13 mouse cellular contexts compared by ENCODE assay signal in the genomic region with DNA sequence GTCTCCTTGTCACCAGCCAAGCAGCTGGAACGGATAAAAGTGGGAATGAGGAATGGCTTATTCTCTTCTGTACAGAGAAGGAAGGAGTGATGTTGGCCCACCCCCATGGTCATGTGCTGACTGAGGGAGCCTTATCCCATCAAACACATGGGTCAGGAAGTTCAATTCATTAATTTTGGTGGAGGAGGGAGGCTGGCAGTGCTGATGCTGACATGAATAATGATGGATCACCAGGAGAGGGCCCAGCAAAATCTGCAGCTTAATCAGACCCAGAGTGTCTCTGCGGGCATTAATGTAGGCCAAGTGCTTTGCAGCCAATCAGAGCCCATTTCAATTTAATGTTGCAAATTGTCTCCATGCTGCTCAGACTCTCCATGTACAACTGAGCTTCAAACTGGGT.
A peak's percentile ranks its signal among the peaks of the same experiment; 100 is the strongest.
DNase-seq lines count a peak whose midpoint lies in the region; ATAC-seq and TF ChIP-seq lines count a peak whose summit lies in the region.
"Had no signal": no experiment of that assay in that cellular context is flagged by ENCODE, and none has a peak within 500 bp of the region (broad histone marks: within the 10 kb centered on the region; RNA-seq: fewer than 3 reads in every experiment).

No protein-coding gene starts in this region.

- H3K4me1 ChIP-seq in kidney, embryonic 14.5 days (ENCODE audit: control insufficient read depth, insufficient read depth, low read length), result no peaks in the 10 kb centered on the region
- no peaks in the 10 kb centered on the region for H3K4me1 ChIP-seq in kidney, adult 2 months (ENCODE audit: control insufficient read depth, insufficient read depth, low read length)
- no peaks in the 10 kb centered on the region for H3K4me1 ChIP-seq in forebrain, embryonic 15.5 days
- H3K4me1 ChIP-seq in limb, embryonic 10.5 days, result peaks cover 31% of the 10 kb centered on the region
- peaks cover 7% of the 10 kb centered on the region; the same call in 1 of the 2 replicates for H3K4me1 ChIP-seq in neural tube, embryonic 13.5 days (replicated peaks)
- H3K4me1 ChIP-seq: heart, embryonic 15.5 days had no signal

- TF ChIP-seq POLR2A in kidney, adult 2 months (IDR thresholded peaks at IDR 0.05; ENCODE audit: low read depth, low read length), result no peak

- no peak for TF ChIP-seq CTCF in kidney, adult 2 months (conservative IDR thresholded peaks at IDR 0.05; ENCODE audit: insufficient read depth, insufficient read length, low read depth, low read length)

- no peak overlapping the region for H3K4me2 ChIP-seq in kidney, embryonic 14.5 days (replicated peaks; ENCODE audit: low read depth, low read length)
- H3K4me2 ChIP-seq in forebrain, embryonic 15.5 days (replicated peaks), result no peak overlapping the region
- no peak overlapping the region for H3K4me2 ChIP-seq in neural tube, embryonic 13.5 days
- H3K4me2 ChIP-seq: heart, embryonic 15.5 days had no signal

- no peaks in the 10 kb centered on the region for H3K27me3 ChIP-seq in kidney, embryonic 14.5 days (ENCODE audit: control insufficient read depth, insufficient read depth, low read length)
- H3K27me3 ChIP-seq in kidney, adult 2 months (replicated peaks; ENCODE audit: control insufficient read depth, insufficient read depth, low read length), result no peaks in the 10 kb centered on the region
- no peaks in the 10 kb centered on the region for H3K27me3 ChIP-seq in forebrain, embryonic 15.5 days
- no peaks in the 10 kb centered on the region for H3K27me3 ChIP-seq in limb, embryonic 10.5 days (ENCODE audit: low read depth, poor library complexity, severe bottlenecking)
- H3K27me3 ChIP-seq in neural tube, embryonic 13.5 days, result no peaks in the 10 kb centered on the region
- H3K27me3 ChIP-seq: heart, embryonic 15.5 days had no signal

- no peaks in the 10 kb centered on the region for H3K36me3 ChIP-seq in kidney, embryonic 14.5 days (ENCODE audit: control insufficient read depth, insufficient read depth, low read length)
- H3K36me3 ChIP-seq in kidney, adult 2 months (ENCODE audit: control insufficient read depth, insufficient read depth, low read length), result no peaks in the 10 kb centered on the region
- no peaks in the 10 kb centered on the region for H3K36me3 ChIP-seq in forebrain, embryonic 15.5 days
- H3K36me3 ChIP-seq in limb, embryonic 10.5 days, result no peaks in the 10 kb centered on the region
- no peaks in the 10 kb centered on the region for H3K36me3 ChIP-seq in neural tube, embryonic 13.5 days
- H3K36me3 ChIP-seq: heart, embryonic 15.5 days had no signal

- no peak overlapping the region for H3K27ac ChIP-seq in kidney, embryonic 14.5 days (ENCODE audit: low read depth, low read length)
- H3K27ac ChIP-seq in kidney, adult 2 months (ENCODE audit: insufficient read depth, low read depth, low read length), result no peak overlapping the region
- H3K27ac ChIP-seq in forebrain, embryonic 15.5 days (replicated peaks), result no peak overlapping the region
- no peak overlapping the region for H3K27ac ChIP-seq in limb, embryonic 10.5 days
- H3K27ac ChIP-seq in neural tube, embryonic 13.5 days (replicated peaks), result no peak overlapping the region
- H3K27ac ChIP-seq: heart, embryonic 15.5 days had no signal

- H3K9ac ChIP-seq in kidney, embryonic 14.5 days (ENCODE audit: low read depth, low read length), result no peak overlapping the region
- no peak overlapping the region for H3K9ac ChIP-seq in forebrain, embryonic 15.5 days (replicated peaks)
- no peak overlapping the region for H3K9ac ChIP-seq in neural tube, embryonic 13.5 days
- H3K9ac ChIP-seq: heart, embryonic 15.5 days had no signal

- H3K9me3 ChIP-seq in kidney, embryonic 14.5 days (ENCODE audit: control insufficient read depth, low read length), result no peaks in the 10 kb centered on the region
- H3K9me3 ChIP-seq in forebrain, embryonic 15.5 days, result no peaks in the 10 kb centered on the region
- H3K9me3 ChIP-seq in limb, embryonic 10.5 days (replicated peaks), result no peaks in the 10 kb centered on the region
- no peaks in the 10 kb centered on the region for H3K9me3 ChIP-seq in neural tube, embryonic 13.5 days
- H3K9me3 ChIP-seq: heart, embryonic 15.5 days had no signal

- ATAC-seq in kidney, embryonic 14.5 days (ENCODE audit: low FRiP score, low TSS enrichment), result peak; percentile 43; the same call in 1 of the 2 replicates
- peak; percentile 43; the same call in 1 of the 2 replicates for ATAC-seq in forebrain, embryonic 15.5 days (replicated peaks)
- peak; percentile 49; the same call in 1 of the 2 replicates for ATAC-seq in neural tube, embryonic 13.5 days (ENCODE audit: low read depth)
- no peak for ATAC-seq in monocyte, adult 5-6 weeks (replicated peaks; ENCODE audit: insufficient number of reproducible peaks, low FRiP score, low TSS enrichment, poor library complexity, severe bottlenecking)

- DNase-seq in kidney, adult 2 months, result no peak
- peak; percentile 52 for DNase-seq in limb, embryonic 10.5 days (ENCODE audit: low spot score)
- DNase-seq in cerebellum, adult 8-10 months, result no peak
- DNase-seq in layer of hippocampus, postnatal 10 days (ENCODE audit: low spot score in 2 of 2), result no peak
- DNase-seq: B cell, adult 2 months; kidney, adult 8-10 months; lung, postnatal 14 days; right cerebral cortex, postnatal 4 days had no signal

- no peak overlapping the region for H3K4me3 ChIP-seq in kidney, embryonic 14.5 days (ENCODE audit: low read length)
- H3K4me3 ChIP-seq in kidney, adult 2 months (ENCODE audit: insufficient read depth, low read depth, low read length), result no peak overlapping the region
- H3K4me3 ChIP-seq in forebrain, embryonic 15.5 days, result no peak overlapping the region
- no peak overlapping the region for H3K4me3 ChIP-seq in limb, embryonic 10.5 days
- H3K4me3 ChIP-seq in neural tube, embryonic 13.5 days, result no peak overlapping the region
- H3K4me3 ChIP-seq: heart, embryonic 15.5 days had no signal

- WGBS in kidney, embryonic 14.5 days, result 34% methylated on average over 2 of the region's 2 CpGs
- 42% methylated on average over 2 of the region's 2 CpGs for WGBS in kidney, adult 2 months
- 53% methylated on average over 2 of the region's 2 CpGs for WGBS in forebrain, embryonic 15.5 days
- WGBS in limb, embryonic 10.5 days, result 29% methylated on average over 2 of the region's 2 CpGs
- WGBS in neural tube, embryonic 13.5 days, result 47% methylated on average over 2 of the region's 2 CpGs
